Mouse (Mus musculus) liver, postnatal 0 days (tissue): ENCODE measurements around the gene Olfr1386.
"Not testable (repeated sequence)": the region's sequence is repeated elsewhere in the genome, so short reads cannot be mapped to it uniquely, and the experiment has no call there.

Experiments
- CTCF ChIP-seq: sonication (generic); IDR thresholded peaks from 2 replicates; pipeline ENCODE4 v1.5.1; 2016; ENCODE audit warnings: antibody characterized with exemption, low read depth
- EP300 ChIP-seq: IDR thresholded peaks from 2 replicates; pipeline ENCODE4 v1.6.1; 2016; ENCODE audit warnings: antibody characterized with exemption, low read depth, mild to moderate bottlenecking

- not testable (repeated sequence) for TF ChIP-seq CTCF, EP300
Observed at GRCm38 (mm10) chr11:49464746-49465145, at the start of gene Olfr1386.
